Mouse (Mus musculus) layer of hippocampus, postnatal 14 days (tissue): Measurements from ENCODE around the gene Olfr1154. TPM values are rescaled to one million over a fixed set of nuclear protein-coding genes. Genes with fewer than 3 reads are reported as not detected.

Experiments
- DNase-seq, 2 experiments: peaks; one replicate each; pipeline ENCODE4 v3.0.0; 2021 to 2022; ENCODE audit warnings: low spot score in 2 of 2, mixed read lengths in 1 of 2
- long read RNA-seq, 2 experiments: library from polyadenylated mRNA; stranded (forward); transcript quantifications; one replicate each; pipeline ENCODE4 v2.0.0; 2021
- total RNA-seq, 2 experiments: library from RNA; stranded (reverse); gene quantifications; 2 replicates each; pipeline ENCODE4 v1.2.3; 2021

Olfr1154 gene
- not detected for total RNA-seq
- long read RNA-seq, experiment 1, result 0 reads
- long read RNA-seq, experiment 2, result 0 reads

- DNase-seq, result no peak
These were observed at the start of gene Olfr1154 for GRCm38 (mm10) chr2:87905066-87905465. Gene Olfr1154, minus strand, starts transcription at chr2:87905166.

GRCm38 (mm10) chr2:87953000-87953399 lies 48.0 kb upstream of the Olfr1154 start, which contains the start of gene Olfr1156:
Gene Olfr1156, minus strand, starts transcription at chr2:87953100.
- no peak for DNase-seq

GRCm38 (mm10) chr2:87945037-87945436 lies 40.1 kb upstream of the Olfr1154 start, which contains the start of gene Olfr1155:
Gene Olfr1155, minus strand, starts transcription at chr2:87945137.
- DNase-seq, result no peak

GRCm38 (mm10) chr2:87894662-87895061 lies 10.3 kb downstream of the Olfr1154 start, which contains the start of gene Olfr1153:
Gene Olfr1153, plus strand, starts transcription at chr2:87894962.
- no peak for DNase-seq

- DNase-seq, result no peak
These were observed 38.8 kb downstream of the Olfr1154 start, which contains the start of gene Olfr1152 for GRCm38 (mm10) chr2:87866192-87866591. Gene Olfr1152, plus strand, starts transcription at chr2:87866492.

- no peak for DNase-seq
These were observed 49.4 kb downstream of the Olfr1154 start, which contains the start of gene Olfr1151 for GRCm38 (mm10) chr2:87855562-87855961. Gene Olfr1151, plus strand, starts transcription at chr2:87855862.

Other genes with a start within 250 kb of the Olfr1154 start
- not detected for gene Olfr1134, start 246.7 kb downstream of the Olfr1154 start, total RNA-seq
- gene Olfr1135, start 231.5 kb downstream of the Olfr1154 start, total RNA-seq, result not detected
- not detected for gene Olfr1136, start 211.2 kb downstream of the Olfr1154 start, total RNA-seq
- not detected for gene Olfr1137, start 192.0 kb downstream of the Olfr1154 start, total RNA-seq
- not detected for gene Olfr1138, start 165.2 kb downstream of the Olfr1154 start, total RNA-seq
- gene Olfr1140, start 161.4 kb downstream of the Olfr1154 start, total RNA-seq, result not detected
- gene Olfr1141, start 151.2 kb downstream of the Olfr1154 start, total RNA-seq, result not detected
- not detected for gene Olfr152, start 125.7 kb downstream of the Olfr1154 start, total RNA-seq
- not detected for gene Olfr1143, start 104.6 kb downstream of the Olfr1154 start, total RNA-seq
- gene Olfr1145, start 95.3 kb downstream of the Olfr1154 start, total RNA-seq, result not detected
- gene Olfr1148, start 74.6 kb downstream of the Olfr1154 start, total RNA-seq, result not detected
- gene Olfr1150-ps1, start 61.2 kb downstream of the Olfr1154 start, total RNA-seq, result not detected
- gene Olfr1151, start 49.3 kb downstream of the Olfr1154 start, total RNA-seq, result not detected
- gene Olfr1152, start 38.7 kb downstream of the Olfr1154 start, total RNA-seq, result not detected
- not detected for gene Olfr1153, start 10.2 kb downstream of the Olfr1154 start, total RNA-seq
- not detected for gene Olfr1155, start 40.0 kb upstream of the Olfr1154 start, total RNA-seq
- not detected for gene Olfr1156, start 47.9 kb upstream of the Olfr1154 start, total RNA-seq
- gene Olfr1157, start 63.1 kb upstream of the Olfr1154 start, total RNA-seq, result not detected
- not detected for gene Olfr74, start 69.5 kb upstream of the Olfr1154 start, total RNA-seq
- gene Olfr1158, start 84.9 kb upstream of the Olfr1154 start, total RNA-seq, result not detected
- gene Olfr1160, start 103.1 kb upstream of the Olfr1154 start, total RNA-seq, result not detected
- not detected for gene Olfr1161, start 117.6 kb upstream of the Olfr1154 start, total RNA-seq
- gene Olfr73, start 132.5 kb upstream of the Olfr1154 start, total RNA-seq, result not detected
- gene Olfr1162, start 146.0 kb upstream of the Olfr1154 start, total RNA-seq, result not detected
- not detected for gene Olfr1163, start 166.7 kb upstream of the Olfr1154 start, total RNA-seq
- not detected for gene Olfr1164, start 188.8 kb upstream of the Olfr1154 start, total RNA-seq
- gene Olfr1166, start 223.1 kb upstream of the Olfr1154 start, total RNA-seq, result not detected